Mouse (Mus musculus) skeletal muscle tissue, postnatal 0 days (tissue): ENCODE results near the gene Lmod3. TPM values are rescaled to one million over a fixed set of nuclear protein-coding genes. Genes with fewer than 3 reads are reported as not detected.

Source experiments
- polyA plus RNA-seq: library from polyadenylated mRNA; unstranded; fragments of >200 nt; fragmentation: Nextera tagmentation; extraction: Ambion mirVana; gene quantifications from 2 replicates; pipeline ENCODE4 v1.2.1, GENCODE M21; 2015

The Lmod3 gene
- polyA plus RNA-seq = 107 and 120 TPM in 2 replicates

GRCm38 (mm10) chr6:97252711-97253221 is at the start of gene Lmod3:
TSS of gene Lmod3 (minus strand) at chr6:97252759.

GRCm38 (mm10) chr6:97210191-97210961 is 42.2 kb downstream of the Lmod3 start, which contains the start of gene Arl6ip5:
TSS of gene Arl6ip5 (plus strand) at chr6:97210689.

DNA sequence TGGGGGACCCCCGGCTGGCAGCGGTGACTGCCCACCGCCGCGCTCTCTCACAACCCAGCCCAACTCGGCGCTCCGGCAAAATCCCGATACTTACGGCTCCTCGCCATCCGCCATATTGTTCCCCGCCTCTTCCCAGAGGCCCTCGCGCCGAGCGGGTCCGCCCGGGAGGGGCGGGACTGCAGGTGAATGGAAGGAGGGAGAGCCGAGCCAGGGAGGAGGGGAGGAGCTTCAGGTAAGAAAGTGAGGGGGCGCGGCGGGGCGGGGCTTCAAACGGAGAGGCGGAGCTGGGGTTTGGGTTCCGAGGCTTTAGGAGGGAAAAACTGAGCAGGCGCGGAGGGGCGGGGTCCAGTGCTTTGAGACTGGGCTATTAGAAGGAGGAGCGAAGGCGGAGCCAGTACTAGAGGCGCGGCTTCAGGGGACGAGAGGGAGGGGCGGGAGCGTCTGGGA is 47.1 kb downstream of the Lmod3 start, which contains the start of gene Uba3:
Gene Uba3, minus strand, starts transcription at position 209 of the 447 bp plus-strand sequence.

Other genes with a start within 250 kb of the Lmod3 start
- gene Fam19a4, start 192.3 kb downstream of the Lmod3 start, polyA plus RNA-seq = 1.6 and 2.1 TPM in 2 replicates
- 3.2 and 4.4 TPM in 2 replicates for gene Eogt, start 103.6 kb downstream of the Lmod3 start, polyA plus RNA-seq
- gene Tmf1, start 73.6 kb downstream of the Lmod3 start, polyA plus RNA-seq = 27.3 and 27.6 TPM in 2 replicates
- 51.1 and 55.2 TPM in 2 replicates for gene Uba3, start 47.1 kb downstream of the Lmod3 start, polyA plus RNA-seq
- 295 and 323 TPM in 2 replicates for gene Arl6ip5, start 42.1 kb downstream of the Lmod3 start, polyA plus RNA-seq